Comparison of ENCODE assay signal across 17 mouse cellular contexts in genomic region chr3:104995707-104996106, GRCm38 (mm10). TPM values are rescaled to one million over a fixed set of nuclear protein-coding genes. Genes with fewer than 3 reads are reported as not detected.
"Had no signal": no experiment of that assay in that cellular context is flagged by ENCODE, and none has a peak within 500 bp of the region (broad histone marks: within the 10 kb centered on the region; RNA-seq: fewer than 3 reads in every experiment).

No protein-coding gene starts in this region.

- H3K9ac ChIP-seq: limb, embryonic 12.5 days; limb, embryonic 15.5 days; liver, embryonic 14.5 days; liver, postnatal 0 days; lung, embryonic 14.5 days; midbrain, embryonic 13.5 days had no signal

- H3K27ac ChIP-seq: kidney, postnatal 0 days; limb, embryonic 12.5 days; liver, embryonic 14.5 days; midbrain, embryonic 13.5 days had no signal

- H3K4me3 ChIP-seq: limb, embryonic 12.5 days; limb, embryonic 15.5 days; midbrain, embryonic 13.5 days had no signal

- H3K36me3 ChIP-seq: limb, embryonic 15.5 days; midbrain, embryonic 13.5 days had no signal

- H3K4me2 ChIP-seq: limb, embryonic 12.5 days; limb, embryonic 15.5 days; liver, embryonic 11.5 days; lung, embryonic 14.5 days; midbrain, embryonic 13.5 days had no signal

- H3K9me3 ChIP-seq: limb, embryonic 12.5 days; limb, embryonic 15.5 days; midbrain, embryonic 13.5 days had no signal

- H3K27me3 ChIP-seq: limb, embryonic 12.5 days; limb, embryonic 15.5 days had no signal

- ATAC-seq: liver, postnatal 0 days; lung, postnatal 0 days; midbrain, embryonic 13.5 days; midbrain, embryonic 16.5 days had no signal

- DNase-seq: kidney, postnatal 25 days; left cerebral cortex, postnatal 4 days; liver, postnatal 0 days; lung, embryonic 14.5 days; thymus, adult 2 months; thymus, postnatal 14 days; thymus, postnatal 4 days had no signal

RNA-seq across cellular contexts. Expression of gene Wnt2b, which starts 34.0 kb away (rescaled TPM):
- total RNA-seq: megakaryocyte, adult 5-6 weeks had no signal
- polyA plus RNA-seq: macrophage had no signal
